Mouse (Mus musculus) C2C12 (cell line): ENCODE data around the gene Nav2. TPM values are rescaled to one million over a fixed set of nuclear protein-coding genes. Genes with fewer than 3 reads are reported as not detected.

Experiments used
- H3K27me3 ChIP-seq: one replicate; pipeline ENCODE4 v1.6.1; 2011; ENCODE audit not compliant: control insufficient read depth, insufficient read depth, insufficient read length
- H3K36me3 ChIP-seq: one replicate; pipeline ENCODE4 v1.6.1; 2011; ENCODE audit not compliant: control insufficient read depth, insufficient read depth
- H3K4me3 ChIP-seq: one replicate; pipeline ENCODE4 v1.5.1; 2011; ENCODE audit warnings: mild to moderate bottlenecking, control low read depth; ENCODE audit not compliant: poor library complexity, insufficient read depth, severe bottlenecking
- H3K79me2 ChIP-seq: one replicate; pipeline ENCODE4 v1.6.1; 2011; ENCODE audit not compliant: control insufficient read depth, insufficient read depth
- H3K79me3 ChIP-seq: one replicate; pipeline ENCODE4 v1.6.1; 2011; ENCODE audit warnings: low read depth, control low read depth
- H3ac ChIP-seq: one replicate; pipeline ENCODE3; 2011; ENCODE audit warnings: low read depth; ENCODE audit not compliant: control insufficient read depth, insufficient read length
- CEBPB ChIP-seq: IDR thresholded peaks from one replicate; pipeline ENCODE4 v1.6.1; 2011; ENCODE audit warnings: low read depth, mild to moderate bottlenecking, control low read depth, moderate library complexity
- CTCF ChIP-seq: IDR thresholded peaks from one replicate; pipeline ENCODE4 v1.5.1; 2011; ENCODE audit not compliant: control insufficient read depth, insufficient read depth, insufficient read length
- FOSL1 ChIP-seq: IDR thresholded peaks from one replicate; pipeline ENCODE4 v1.8.0; 2011; ENCODE audit warnings: mild to moderate bottlenecking, low read length; ENCODE audit not compliant: poor library complexity, insufficient read depth, severe bottlenecking
- MAX ChIP-seq: IDR thresholded peaks from one replicate; pipeline ENCODE4 v1.6.1; 2011; ENCODE audit warnings: mild to moderate bottlenecking, control low read depth
- MYOD1 ChIP-seq: IDR thresholded peaks from one replicate; pipeline ENCODE4 v1.6.1; 2011; ENCODE audit warnings: low read depth; ENCODE audit not compliant: control insufficient read depth, insufficient read length
- MYOG ChIP-seq: IDR thresholded peaks from one replicate; pipeline ENCODE4 v1.6.1; 2011; ENCODE audit not compliant: control insufficient read depth, insufficient read length; ENCODE audit errors: extremely low read depth
- USF1 ChIP-seq: IDR thresholded peaks from one replicate; pipeline ENCODE4 v1.6.1; 2011; ENCODE audit warnings: low read depth, mild to moderate bottlenecking, control low read depth, moderate library complexity
- polyA plus RNA-seq: library from polyadenylated mRNA; unstranded; fragments of >200 nt; fragmentation: generic; extraction: Trizol; gene quantifications from one replicate; pipeline ENCODE4 v1.2.1, GENCODE M21; 2012; ENCODE audit warnings: missing spikeins

Nav2 gene
- polyA plus RNA-seq, 1 experiment: 4.7 TPM

- H3K79me2 ChIP-seq: no peaks in the 10 kb centered on the region
- H3K27me3 ChIP-seq: no peaks in the 10 kb centered on the region
- no peak overlapping the region for H3K4me3 ChIP-seq
- TF ChIP-seq USF1 (no peak), CTCF (peak; percentile 77)
- no peak overlapping the region for H3ac ChIP-seq
- no peaks in the 10 kb centered on the region for H3K79me3 ChIP-seq
- H3K36me3 ChIP-seq: no peaks in the 10 kb centered on the region
Measured at GRCm38 (mm10) chr7:49120935-49121691, 212.6 kb downstream of the Nav2 start.

- Histone ChIP-seq H3K4me3 (no peak overlapping the region), H3K79me2 (no peaks in the 10 kb centered on the region), H3K36me3 (no peaks in the 10 kb centered on the region), H3K79me3 (no peaks in the 10 kb centered on the region), H3K27me3 (no peaks in the 10 kb centered on the region), H3ac (no peak overlapping the region)
- TF ChIP-seq MYOG: no peak
Measured at GRCm38 (mm10) chr7:49122498-49122897, 214.0 kb downstream of the Nav2 start.

- no peaks in the 10 kb centered on the region for H3K79me3 ChIP-seq
- no peaks in the 10 kb centered on the region for H3K27me3 ChIP-seq
- TF ChIP-seq CEBPB (no peak), MYOD1 (no peak), CTCF (peak; percentile 72)
- H3ac ChIP-seq: no peak overlapping the region
- H3K4me3 ChIP-seq: no peak overlapping the region
- no peaks in the 10 kb centered on the region for H3K36me3 ChIP-seq
- H3K79me2 ChIP-seq: no peaks in the 10 kb centered on the region
Measured at GRCm38 (mm10) chr7:49125545-49125944, 217.0 kb downstream of the Nav2 start.

- Histone ChIP-seq H3K79me2 (no peaks in the 10 kb centered on the region), H3ac (no peak overlapping the region), H3K36me3 (no peaks in the 10 kb centered on the region), H3K27me3 (no peaks in the 10 kb centered on the region), H3K4me3 (no peak overlapping the region), H3K79me3 (no peaks in the 10 kb centered on the region)
- TF ChIP-seq MYOD1 (no peak), MAX (no peak), USF1 (no peak), MYOG (no peak), CEBPB (no peak)
Measured at GRCm38 (mm10) chr7:49128224-49128623, 219.7 kb downstream of the Nav2 start.

GRCm38 (mm10) chr7:49132851-49133351 is 224.4 kb downstream of the Nav2 start:
- Histone ChIP-seq H3K79me3 (no peaks in the 10 kb centered on the region), H3K36me3 (no peaks in the 10 kb centered on the region), H3K4me3 (no peak overlapping the region), H3K27me3 (no peaks in the 10 kb centered on the region), H3ac (no peak overlapping the region), H3K79me2 (no peaks in the 10 kb centered on the region)
- TF ChIP-seq USF1 (no peak), FOSL1 (no peak), CTCF (peak; percentile 79)

- Histone ChIP-seq H3ac (no peak overlapping the region), H3K27me3 (no peaks in the 10 kb centered on the region), H3K4me3 (no peak overlapping the region), H3K79me2 (no peaks in the 10 kb centered on the region), H3K36me3 (no peaks in the 10 kb centered on the region), H3K79me3 (no peaks in the 10 kb centered on the region)
- TF ChIP-seq FOSL1 (no peak), CEBPB (no peak), MYOD1 (no peak), MAX (no peak), MYOG (no peak), CTCF (no peak), USF1 (no peak)
Measured at GRCm38 (mm10) chr7:49134396-49134795, 225.9 kb downstream of the Nav2 start.

GRCm38 (mm10) chr7:49139762-49140161 is 231.2 kb downstream of the Nav2 start:
- TF ChIP-seq CTCF: no peak
- no peak for TF ChIP-seq MYOG
- TF ChIP-seq FOSL1: no peak
- no peaks in the 10 kb centered on the region for H3K79me2 ChIP-seq
- no peak overlapping the region for H3K4me3 ChIP-seq
- H3K79me3 ChIP-seq: no peaks in the 10 kb centered on the region
- H3ac ChIP-seq: no peak overlapping the region
- H3K27me3 ChIP-seq: no peaks in the 10 kb centered on the region
- H3K36me3 ChIP-seq: no peaks in the 10 kb centered on the region
